Mouse (Mus musculus) frontal cortex, postnatal 14 days (tissue): Measurements from ENCODE around the gene Spryd3.

Source experiments
- DNase-seq, 2 experiments: peaks; one replicate each; pipeline ENCODE4 v3.0.0; 2022; ENCODE audit warnings: low spot score in 2 of 2

The Spryd3 gene

DNA sequence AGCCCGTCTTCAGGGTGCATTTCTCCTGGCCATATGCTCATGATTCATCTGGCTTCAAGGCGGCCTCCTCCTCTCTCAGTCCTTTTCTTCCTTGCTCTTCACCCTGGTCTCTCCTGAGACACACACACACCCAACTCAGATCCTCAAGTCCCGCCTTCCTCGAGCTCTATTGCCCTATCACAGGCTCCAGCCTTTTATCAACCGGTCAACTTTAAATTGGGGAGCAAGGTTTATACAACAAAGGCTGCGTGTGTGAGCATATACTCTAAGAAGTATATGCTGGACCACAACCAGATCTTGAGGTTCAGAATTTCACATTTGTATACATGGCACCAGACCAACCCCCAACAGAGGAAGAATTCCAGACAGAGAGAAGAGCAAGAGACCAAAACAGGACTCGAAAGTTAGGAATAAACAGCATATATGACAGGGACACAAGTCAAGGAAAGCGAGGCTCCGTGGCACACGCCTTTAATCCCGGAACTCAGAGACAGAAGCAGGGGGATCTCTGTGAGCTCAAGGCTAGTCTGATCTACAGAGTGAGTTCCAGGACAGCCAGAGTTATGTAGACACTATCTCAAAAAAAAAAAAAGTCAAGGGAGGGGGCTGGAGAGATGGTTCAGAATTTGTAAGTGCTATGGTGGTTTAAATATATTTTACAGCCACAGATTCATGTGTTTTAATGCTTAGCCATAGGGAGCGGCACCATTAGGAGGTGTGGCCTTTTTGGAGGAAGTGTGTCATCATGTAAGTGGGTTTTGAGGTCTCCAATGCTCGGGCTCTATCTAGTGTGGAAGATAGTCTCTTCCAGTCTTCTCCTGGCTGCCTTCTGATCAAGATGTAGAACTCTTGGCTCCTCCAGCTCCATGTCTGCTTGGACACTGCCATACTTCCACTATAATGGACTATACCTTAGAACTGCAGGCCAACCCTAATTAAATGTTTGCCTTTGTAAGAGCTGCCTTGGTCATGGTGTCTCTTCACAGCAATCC lies 65.3 kb downstream of the Spryd3 start:
- DNase-seq, result no peak
